Mouse (Mus musculus) ES-E14 (cell line): ENCODE measurements around the gene Crybb1.

Experiments
- HCFC1 ChIP-seq: IDR thresholded peaks from 2 replicates; pipeline ENCODE4 v1.6.1; 2012; ENCODE audit warnings: low read length, inconsistent platforms, borderline replicate concordance; ENCODE audit not compliant: insufficient read depth
- MAFK ChIP-seq: IDR thresholded peaks from 2 replicates; pipeline ENCODE4 v1.6.1; 2014; ENCODE audit warnings: mild to moderate bottlenecking, low read depth, low read length, inconsistent platforms; ENCODE audit not compliant: insufficient read depth

- TF ChIP-seq MAFK (no peak), HCFC1 (no peak)
These were observed 36.2 kb upstream of the Crybb1 start for GRCm38 (mm10) chr5:112219398-112219797.
